Mouse (Mus musculus): ENCODE results near the gene Trpm6.

DNA sequence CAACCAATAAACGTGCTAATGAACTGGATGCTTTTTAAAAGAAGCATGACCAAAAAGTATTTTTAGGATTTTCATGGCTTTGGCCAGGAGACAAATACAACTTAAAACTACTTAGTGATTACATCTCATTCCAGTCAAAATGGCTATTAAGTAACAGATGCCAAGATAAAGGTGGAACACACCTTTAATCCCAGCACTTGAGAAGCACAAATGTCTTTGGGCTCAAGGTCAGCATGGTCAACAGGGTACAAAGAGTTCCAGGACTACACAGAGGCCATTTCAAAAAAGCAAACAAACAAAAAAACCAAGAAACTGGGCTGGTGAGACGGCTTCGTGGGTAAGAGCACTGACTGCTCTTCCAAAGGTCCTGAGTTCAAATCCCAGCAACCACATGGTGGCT lies 29.4 kb upstream of the Trpm6 start:
- no peak for TF ChIP-seq CHD2 (IDR thresholded peaks at IDR 0.05; ENCODE audit: low read depth, low read length)
- no peak for TF ChIP-seq HCFC1 (IDR thresholded peaks at IDR 0.05; ENCODE audit: borderline replicate concordance, insufficient read depth, low read length)
- TF ChIP-seq ZC3H11A (IDR thresholded peaks at IDR 0.05; ENCODE audit: borderline replicate concordance, low read depth, low read length): no peak
- TF ChIP-seq MAFK (IDR thresholded peaks at IDR 0.05; ENCODE audit: insufficient read depth, low read depth, low read length): no peak

Data from ES-E14 (cell line).